24 mouse cellular contexts compared by ENCODE assay signal in genomic region chr5:103898310-103898709, GRCm38 (mm10). TPM values are rescaled to one million over a fixed set of nuclear protein-coding genes. Genes with fewer than 3 reads are reported as not detected.
DNase-seq lines count a peak whose midpoint lies in the region; ATAC-seq and TF ChIP-seq lines count a peak whose summit lies in the region.
"Had no signal": no experiment of that assay in that cellular context is flagged by ENCODE, and none has a peak within 500 bp of the region (broad histone marks: within the 10 kb centered on the region; RNA-seq: fewer than 3 reads in every experiment).

No protein-coding gene starts in this region.

- DNase-seq in lung, adult 18-20 months: no peak
- no peak for DNase-seq in ES-E14 (ENCODE audit: low read depth, low spot score)
- DNase-seq in adipocyte (ENCODE audit: low spot score): peak; percentile 33
- peak; percentile 14 for DNase-seq in lung, postnatal 14 days
- no peak for DNase-seq in testis, postnatal 14 days (ENCODE audit: low spot score)
- DNase-seq in right cerebral cortex, postnatal 10 days (ENCODE audit: low spot score in 2 of 2): no peak
- DNase-seq in heart, adult 2 months: no peak
- DNase-seq: adrenal gland, adult 8-10 months; adrenal gland, postnatal 36 days; cerebellum, adult 11-12 months; cerebellum, adult 9-10 months; cerebellum, postnatal 25 days; gastrocnemius, postnatal 10 days; heart, adult 18-20 months; heart, postnatal 14 days had no signal

- peak; percentile 36; the same call in 1 of the 2 replicates for ATAC-seq in lung, embryonic 16.5 days (ENCODE audit: low read depth)
- ATAC-seq: activated CD4-positive, CD25-positive, alpha-beta regulatory T cell, adult 4 months; hindbrain, postnatal 0 days had no signal

- H3K9ac ChIP-seq in lung, embryonic 16.5 days (ENCODE audit: low read length): no peak overlapping the region
- H3K9ac ChIP-seq in ES-E14 (ENCODE audit: insufficient read depth, low read depth, low read length, poor library complexity, severe bottlenecking): no peak overlapping the region
- H3K9ac ChIP-seq in heart, adult 2 months (ENCODE audit: low read depth, low read length): no peak overlapping the region
- H3K9ac ChIP-seq: embryonic facial prominence, embryonic 12.5 days; heart, embryonic 15.5 days; hindbrain, embryonic 13.5 days had no signal

- TF ChIP-seq CTCF in heart, adult 2 months (IDR thresholded peaks at IDR 0.05): no peak

- intact Hi-C loops in heart, adult 2 months (cut with DNase I): no loop called here

- H3K27me3 ChIP-seq in lung, embryonic 16.5 days (ENCODE audit: control insufficient read depth, insufficient read depth, low read depth, low read length): no peaks in the 10 kb centered on the region
- H3K27me3 ChIP-seq in heart, adult 2 months (ENCODE audit: control insufficient read depth, insufficient read depth, low read length): no peaks in the 10 kb centered on the region
- H3K27me3 ChIP-seq: CH12.LX; embryonic facial prominence, embryonic 12.5 days; heart, embryonic 15.5 days; hindbrain, embryonic 13.5 days had no signal

- H3K27ac ChIP-seq in lung, embryonic 16.5 days (ENCODE audit: low read length): no peak overlapping the region
- H3K27ac ChIP-seq in ES-E14 (ENCODE audit: insufficient read depth, low read depth, low read length, poor library complexity, severe bottlenecking): no peak overlapping the region
- H3K27ac ChIP-seq in heart, adult 2 months: no peak overlapping the region
- H3K27ac ChIP-seq: embryonic facial prominence, embryonic 12.5 days; heart, embryonic 15.5 days; hindbrain, embryonic 13.5 days; hindbrain, postnatal 0 days had no signal

- H3K4me1 ChIP-seq in lung, embryonic 16.5 days (replicated peaks; ENCODE audit: control insufficient read depth, insufficient read depth, low read length): 0 out of 2 replicates have a peak, but pooled peaks cover 2% of the 10 kb centered on the region
- H3K4me1 ChIP-seq in ES-E14 (ENCODE audit: control insufficient read depth in 2 of 2, insufficient read depth in 2 of 2, low read length in 2 of 2, poor library complexity in 1 of 2): 0 out of 4 replicates have a peak, but pooled peaks cover 0 to 12% of the 10 kb centered on the region in 2 experiments
- H3K4me1 ChIP-seq in heart, adult 2 months (ENCODE audit: control insufficient read depth, insufficient read depth, low read length): no peaks in the 10 kb centered on the region
- H3K4me1 ChIP-seq: embryonic facial prominence, embryonic 12.5 days; heart, embryonic 15.5 days; hindbrain, embryonic 13.5 days had no signal

- TF ChIP-seq POLR2A in heart, adult 2 months (IDR thresholded peaks at IDR 0.05; ENCODE audit: insufficient read depth, low read depth, low read length): no peak

- WGBS in lung, embryonic 16.5 days: 5% methylated on average over 1 of the region's 1 CpGs
- WGBS in heart, adult 2 months: 16% methylated on average over 1 of the region's 1 CpGs

- in situ Hi-C loops in ES-E14 (cut with MboI; ENCODE audit: low sequenced_read_pairs in 2 of 2, unreplicated experiment in 2 of 2): no loop called here

- no peaks in the 10 kb centered on the region for H3K36me3 ChIP-seq in lung, embryonic 16.5 days (ENCODE audit: control insufficient read depth, insufficient read depth, low read length)
- H3K36me3 ChIP-seq in ES-E14 (ENCODE audit: control insufficient read depth, insufficient read depth, low read length, poor library complexity, severe bottlenecking): no peaks in the 10 kb centered on the region; the same call in 1 of the 2 replicates
- H3K36me3 ChIP-seq in heart, adult 2 months (ENCODE audit: control insufficient read depth, insufficient read depth, low read length): no peaks in the 10 kb centered on the region
- H3K36me3 ChIP-seq: embryonic facial prominence, embryonic 12.5 days; G1E; heart, embryonic 15.5 days; hindbrain, embryonic 13.5 days had no signal

- peaks cover 5% of the 10 kb centered on the region; the same call in 1 of the 2 replicates for H3K79me2 ChIP-seq in heart, adult 2 months (replicated peaks; ENCODE audit: control insufficient read depth, insufficient read depth, low read length)

- no peaks in the 10 kb centered on the region for H3K9me3 ChIP-seq in lung, embryonic 16.5 days (ENCODE audit: control insufficient read depth, low read length)
- no peaks in the 10 kb centered on the region for H3K9me3 ChIP-seq in ES-E14 (ENCODE audit: control insufficient read depth, insufficient read depth, low read depth, low read length)
- H3K9me3 ChIP-seq: embryonic facial prominence, embryonic 12.5 days; G1E; heart, embryonic 15.5 days; hindbrain, embryonic 13.5 days had no signal

- no peak for TF ChIP-seq EP300 in heart, adult 2 months (IDR thresholded peaks at IDR 0.05; ENCODE audit: insufficient read depth, low read depth, low read length)

- H3K4me3 ChIP-seq in lung, embryonic 16.5 days (ENCODE audit: low read length): no peak overlapping the region
- H3K4me3 ChIP-seq in ES-E14 (ENCODE audit: insufficient read depth in 1 of 2, low read depth in 1 of 2, low read length in 2 of 2, poor library complexity in 1 of 2, severe bottlenecking in 1 of 2): no peak overlapping the region
- H3K4me3 ChIP-seq in heart, adult 2 months: no peak overlapping the region
- H3K4me3 ChIP-seq: embryonic facial prominence, embryonic 12.5 days; heart, embryonic 15.5 days; hindbrain, embryonic 13.5 days had no signal

- no peak overlapping the region for H3K4me2 ChIP-seq in lung, embryonic 16.5 days (ENCODE audit: low read depth, low read length)
- H3K4me2 ChIP-seq: embryonic facial prominence, embryonic 12.5 days; heart, embryonic 11.5 days; heart, embryonic 15.5 days; hindbrain, embryonic 13.5 days had no signal

TF ChIP-seq in ES-E14, 5 proteins besides CTCF, POLR2A, EP300 and RAD21:
- TF ChIP-seq MAFK (IDR thresholded peaks at IDR 0.05; ENCODE audit: insufficient read depth, low read depth, low read length): no peak
- TF ChIP-seq ZNF384 (IDR thresholded peaks at IDR 0.05; ENCODE audit: low read depth, low read length): peak; percentile 85; the same call in 1 of the 2 replicates

RNA-seq across cellular contexts. Expression of gene Klhl8, which starts 12.7 kb away (rescaled TPM):
- polyA plus RNA-seq in lung, embryonic 16.5 days (2015; fragmentation: Nextera tagmentation; extraction: Ambion mirVana): 11.1 and 11.3 TPM in 2 replicates
- total RNA-seq in ES-E14 (2012; rRNA removed): 12.0 and 16.7 TPM in 2 replicates
- 10 to 100 TPM; 11.0 to 12.1 TPM for total RNA-seq in heart, adult 2 months (2021)
- polyA plus RNA-seq in heart, adult 2 months (2012; rRNA removed): 7.7 and 16.6 TPM in 2 replicates

Comparison
In these comparisons a context has a peak if more than half of its experiments do, and no peak if none do; other contexts are left out.
1. DNase-seq: peak in adipocyte (single experiment) and lung, postnatal 14 days (single experiment); none in lung, adult 18-20 months (0 of 2), ES-E14 (single experiment), testis, postnatal 14 days (single experiment), right cerebral cortex, postnatal 10 days (0 of 2) and heart, adult 2 months (0 of 2).